Mouse (Mus musculus) ES-Bruce4 (cell line): ENCODE measurements around the gene Adgra3.

Source experiments
- CTCF ChIP-seq: IDR thresholded peaks from one replicate; pipeline ENCODE4 v1.8.1; 2011; ENCODE audit warnings: low read depth, low read length
- POLR2A ChIP-seq: IDR thresholded peaks from one replicate; pipeline ENCODE4 v1.8.1; 2011; ENCODE audit warnings: low read length; ENCODE audit not compliant: insufficient read depth

DNA sequence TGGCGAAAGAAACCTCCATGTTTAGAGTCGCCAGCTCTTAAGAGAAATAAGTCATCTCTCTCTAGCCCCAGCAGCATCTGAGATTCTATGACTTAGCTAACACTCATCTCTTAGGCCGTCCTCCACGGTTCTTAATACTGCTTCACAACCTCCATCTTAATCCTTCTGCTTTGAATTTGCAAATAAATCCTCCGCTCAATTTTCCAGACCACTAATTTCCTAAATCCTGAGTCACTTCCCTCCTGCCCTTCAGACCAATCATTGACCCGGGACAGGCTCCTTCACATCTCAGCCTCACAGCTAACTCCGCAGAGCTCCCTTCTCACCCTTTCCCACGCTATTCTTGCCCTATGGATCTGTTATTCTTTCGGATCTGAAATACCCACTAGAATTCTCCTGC lies 25.1 kb downstream of the Adgra3 start:
- TF ChIP-seq CTCF = no peak
- no peak for TF ChIP-seq POLR2A
